Mouse (Mus musculus) cortical plate, adult 2 months (tissue): ENCODE measurements around the gene Egfl7. TPM values are rescaled to one million over a fixed set of nuclear protein-coding genes. Genes with fewer than 3 reads are reported as not detected.
A peak's percentile ranks its signal among the peaks of the same experiment; 100 is the strongest.

ENCODE experiments used
- H3K27ac ChIP-seq: fragments of 200-500 bp; 2 replicates; pipeline ENCODE4 v1.5.1; 2012; ENCODE audit warnings: low read length, control low read depth, inconsistent platforms; ENCODE audit not compliant: insufficient read depth
- H3K4me1 ChIP-seq: fragments of 200-500 bp; 2 replicates; pipeline ENCODE4 v1.6.1; 2011; ENCODE audit warnings: low read length; ENCODE audit not compliant: control insufficient read depth, insufficient read depth
- H3K4me3 ChIP-seq: fragments of 200-500 bp; 2 replicates; pipeline ENCODE4 v1.5.1; 2011; ENCODE audit warnings: mild to moderate bottlenecking, low read length, control low read depth; ENCODE audit not compliant: insufficient read depth
- CTCF ChIP-seq: fragments of 200-500 bp; IDR thresholded peaks from 2 replicates; pipeline ENCODE4 v1.5.1; 2011; ENCODE audit warnings: mild to moderate bottlenecking, control low read depth, low read length; ENCODE audit not compliant: insufficient read depth; ENCODE audit errors: extremely low read depth
- POLR2A ChIP-seq: fragments of 200-500 bp; IDR thresholded peaks from 2 replicates; pipeline ENCODE4 v1.6.1; 2011; ENCODE audit warnings: mild to moderate bottlenecking, low read length, control low read depth; ENCODE audit not compliant: insufficient read depth; ENCODE audit errors: extremely low read depth
- polyA plus RNA-seq: library from polyadenylated mRNA; depleted of rRNA; stranded (reverse); fragments of >200 nt; gene quantifications from 2 replicates; pipeline ENCODE4 v1.2.3, GENCODE M21; 2012

The Egfl7 gene
- polyA plus RNA-seq, 1 experiment: 137 TPM

DNA sequence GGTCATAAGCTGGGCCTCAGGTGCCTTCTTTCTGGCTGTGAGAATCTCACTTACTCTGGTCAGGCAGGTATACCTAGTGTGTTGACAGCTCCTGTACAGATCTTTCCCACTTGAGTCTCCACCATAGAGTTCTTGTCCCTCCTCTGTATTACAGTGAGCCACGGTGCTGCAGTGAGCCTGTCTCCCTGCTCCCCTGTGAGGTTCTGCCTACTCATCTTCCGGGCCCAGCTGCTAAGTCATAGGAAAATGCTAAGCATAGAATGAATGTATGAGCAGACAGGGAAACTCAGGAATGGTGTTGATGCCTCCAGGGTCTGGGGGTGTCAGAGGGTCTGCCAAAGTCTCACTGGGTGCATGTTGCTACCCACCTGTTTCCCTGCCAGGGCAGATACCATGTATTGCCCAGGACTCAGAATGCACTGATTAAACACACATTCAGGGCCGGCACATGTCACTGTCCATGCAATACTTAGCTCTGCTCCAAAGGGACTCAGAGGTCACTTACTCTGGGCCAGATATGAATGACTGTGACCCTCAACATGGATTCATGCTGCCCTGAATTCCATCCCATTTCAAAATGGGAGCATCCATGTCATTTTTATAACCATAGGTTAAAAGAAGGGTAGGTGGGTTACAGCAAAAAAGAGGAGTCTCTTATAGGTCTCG, 35.8 kb downstream of the Egfl7 start:
- peaks cover 2% of the 10 kb centered on the region; the same call in 1 of the 2 replicates for H3K4me1 ChIP-seq
- no peak overlapping the region for H3K4me3 ChIP-seq
- TF ChIP-seq CTCF (no peak), POLR2A (no peak)
- H3K27ac ChIP-seq: no peak overlapping the region

GRCm38 (mm10) chr2:26617331-26617730, 37.5 kb downstream of the Egfl7 start:
- no peak overlapping the region for H3K27ac ChIP-seq
- H3K4me3 ChIP-seq: no peak overlapping the region
- H3K4me1 ChIP-seq: peaks cover 2% of the 10 kb centered on the region
- TF ChIP-seq CTCF (no peak), POLR2A (no peak)

DNA sequence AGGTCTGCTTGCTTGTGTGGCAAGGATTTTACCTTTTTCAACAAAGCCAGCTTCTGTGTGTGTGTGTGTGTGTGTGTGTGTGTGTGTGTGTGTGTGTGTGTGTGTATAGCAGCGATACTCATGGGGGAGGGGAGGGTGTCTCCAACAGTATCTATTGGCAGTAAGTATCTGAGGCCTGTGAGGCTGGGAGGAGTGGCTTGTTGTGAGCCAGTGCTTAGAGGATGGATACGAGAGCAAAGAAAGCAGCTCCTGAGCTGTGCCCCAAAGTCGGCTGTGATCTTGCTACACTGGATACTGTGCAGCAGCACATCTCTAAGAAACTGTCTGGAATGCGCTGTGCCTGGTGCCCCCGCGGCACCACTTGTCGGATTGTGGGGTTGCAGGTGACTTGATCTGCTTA, 38.1 kb downstream of the Egfl7 start:
- TF ChIP-seq POLR2A (no peak), CTCF (no peak)
- H3K27ac ChIP-seq: no peak overlapping the region

GRCm38 (mm10) chr2:26621246-26621645, 41.4 kb downstream of the Egfl7 start:
- H3K4me1 ChIP-seq: no peaks in the 10 kb centered on the region; the same call in 1 of the 2 replicates
- TF ChIP-seq CTCF (no peak), POLR2A (no peak)
- no peak overlapping the region for H3K4me3 ChIP-seq
- no peak overlapping the region for H3K27ac ChIP-seq

More for the DNA sequence above, 38.1 kb downstream of the Egfl7 start:
- Histone ChIP-seq H3K4me3 (no peak overlapping the region), H3K4me1 (peaks cover 2% of the 10 kb centered on the region)

GRCm38 (mm10) chr2:26622984-26623383, 43.2 kb downstream of the Egfl7 start:
- TF ChIP-seq CTCF: no peak
- no peak for TF ChIP-seq POLR2A
- Histone ChIP-seq H3K4me3 (no peak overlapping the region), H3K4me1 (peaks cover 2% of the 10 kb centered on the region)

GRCm38 (mm10) chr2:26625419-26625818, 45.6 kb downstream of the Egfl7 start:
- no peak overlapping the region for H3K27ac ChIP-seq
- TF ChIP-seq CTCF (no peak), POLR2A (no peak)
- peaks cover 2% of the 10 kb centered on the region for H3K4me1 ChIP-seq
- H3K4me3 ChIP-seq: no peak overlapping the region

More at GRCm38 (mm10) chr2:26622984-26623383, 43.2 kb downstream of the Egfl7 start:
- no peak overlapping the region for H3K27ac ChIP-seq

GRCm38 (mm10) chr2:26626081-26626480, 46.3 kb downstream of the Egfl7 start:
- Histone ChIP-seq H3K4me1 (peaks cover 4% of the 10 kb centered on the region), H3K27ac (no peak overlapping the region)
- no peak for TF ChIP-seq CTCF

DNA sequence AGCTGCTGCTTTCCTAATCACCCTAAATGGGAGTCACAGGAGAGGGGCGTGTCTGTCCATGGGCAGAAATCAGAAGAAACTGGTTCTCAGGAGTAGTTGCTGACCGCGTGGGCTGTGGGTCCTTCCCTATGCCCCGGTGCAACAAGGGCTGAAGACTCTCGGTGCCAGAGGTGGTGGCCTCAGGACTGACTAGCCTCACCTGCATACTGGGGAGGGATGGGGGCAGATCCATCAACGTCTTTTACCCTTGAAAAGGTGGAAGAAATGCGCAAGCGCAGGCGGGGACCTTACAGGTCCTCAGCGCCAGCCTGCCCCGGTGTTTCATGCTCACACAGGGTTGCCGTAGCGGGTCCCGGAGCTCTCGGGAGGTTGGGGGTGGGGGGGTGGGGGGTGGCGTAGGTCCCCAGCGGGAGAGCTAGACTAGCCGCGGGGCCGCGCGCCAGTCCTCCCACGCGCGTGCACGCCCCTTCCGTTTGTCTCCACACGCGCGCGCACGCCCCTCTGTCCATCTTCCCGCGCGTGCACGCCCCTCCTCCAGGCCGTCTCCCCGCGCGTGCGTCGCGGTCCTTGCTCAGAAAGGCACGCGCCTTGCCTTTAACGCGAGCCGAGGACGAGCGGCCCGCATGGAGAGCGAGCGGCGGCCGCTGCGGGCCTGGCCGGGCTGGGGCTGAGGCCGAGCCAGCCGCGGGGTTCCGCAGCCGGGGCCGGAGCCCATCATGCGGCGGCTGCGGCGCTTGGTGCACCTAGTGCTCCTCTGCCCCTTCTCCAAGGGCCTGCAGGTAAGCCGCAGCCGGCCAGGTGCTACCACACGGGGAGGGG, 48.3 kb downstream of the Egfl7 start, which contains the start of gene Fam69b:
Fam69b (plus strand) TSS at position 537 of the 819 bp plus-strand sequence.
- H3K4me3 ChIP-seq: peak within 1 kb of the TSS; percentile 58
- H3K27ac ChIP-seq: peak within 1 kb of the TSS; percentile 69
- peaks cover 9% of the 10 kb centered on the region for H3K4me1 ChIP-seq
- no peak for TF ChIP-seq CTCF
- TF ChIP-seq POLR2A: peak; percentile 64

More at GRCm38 (mm10) chr2:26626081-26626480, 46.3 kb downstream of the Egfl7 start:
- no peak overlapping the region for H3K4me3 ChIP-seq

DNA sequence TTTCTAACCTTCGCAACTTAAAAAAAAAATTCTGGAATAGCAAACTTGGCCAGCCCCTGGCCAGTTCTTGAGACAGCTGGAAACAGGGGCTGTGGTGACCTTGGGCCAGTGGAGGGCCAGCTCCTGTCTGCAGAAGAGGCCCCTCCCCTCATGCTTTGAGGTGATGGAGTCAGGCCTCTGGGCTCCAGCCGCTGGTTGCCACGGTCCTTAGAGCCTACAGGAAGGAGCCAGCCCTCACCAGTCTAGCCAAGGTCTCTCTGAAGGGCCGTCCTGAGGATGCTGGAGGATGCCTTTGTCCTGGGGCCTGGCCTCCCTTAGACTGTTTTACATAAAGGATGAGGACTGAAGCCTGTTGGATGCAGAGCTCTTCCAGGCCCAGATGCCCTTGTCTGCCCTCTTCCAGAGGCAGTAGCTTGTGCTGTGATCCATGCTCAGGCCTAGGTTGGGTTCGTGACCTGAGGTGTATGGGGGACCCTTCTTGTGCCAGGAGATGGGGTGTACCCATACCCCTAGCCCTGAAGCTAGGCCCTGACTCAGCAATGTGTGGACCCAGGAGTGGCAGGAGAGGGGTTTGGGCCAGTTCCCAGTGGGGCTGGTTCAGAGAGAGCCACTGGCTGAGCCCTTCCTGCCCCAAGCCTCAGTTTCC, 49.1 kb downstream of the Egfl7 start:
- Histone ChIP-seq H3K27ac (peak overlapping the region; percentile 69), H3K4me3 (peak overlapping the region; percentile 58), H3K4me1 (peaks cover 9% of the 10 kb centered on the region)
- TF ChIP-seq POLR2A (no peak), CTCF (no peak)
